Mouse (Mus musculus) midbrain, embryonic 14.5 days (tissue): ENCODE measurements at regions not wholly inside any gene's neighbourhood (a gene's known extent, or its start where the extent isn't known, plus 50 kb on each side); places are given as distances from the start of the nearest gene placed in this dataset.
A peak's percentile ranks its signal among the peaks of the same experiment; 100 is the strongest.

Experiments
- ATAC-seq: fragments of 200-750 bp; cut with Nextera tagmentation; 2 replicates; pipeline ENCODE4 v1.8.0; 2017; ENCODE audit warnings: moderate number of reproducible peaks, moderate library complexity; ENCODE audit not compliant: low FRiP score, low TSS enrichment
- DNase-seq: peaks from one replicate; pipeline ENCODE4 v3.0.0-alpha.2; 2015
- H3K27ac ChIP-seq: fragments of 300-500 bp; sonication (generic); replicated peaks from 2 replicates; pipeline ENCODE4 v1.5.1; 2014; ENCODE audit warnings: mild to moderate bottlenecking, low read depth, low read length, moderate library complexity
- H3K27me3 ChIP-seq: fragments of 300-500 bp; sonication (generic); 2 replicates; pipeline ENCODE4 v1.6.1; 2014; ENCODE audit warnings: low read length, control low read depth, mixed read lengths; ENCODE audit not compliant: control insufficient read depth, insufficient read depth
- H3K36me3 ChIP-seq: fragments of 300-500 bp; sonication (generic); 2 replicates; pipeline ENCODE4 v1.6.1; 2014; ENCODE audit warnings: low read length, control low read depth; ENCODE audit not compliant: control insufficient read depth, insufficient read depth
- H3K4me1 ChIP-seq: fragments of 300-500 bp; sonication (generic); 2 replicates; pipeline ENCODE4 v1.6.1; 2014; ENCODE audit warnings: mild to moderate bottlenecking, antibody characterized with exemption, low read length, control low read depth; ENCODE audit not compliant: control insufficient read depth, insufficient read depth
- H3K4me2 ChIP-seq: fragments of 300-500 bp; sonication (generic); 2 replicates; pipeline ENCODE4 v1.6.1; 2014; ENCODE audit warnings: mild to moderate bottlenecking, low read length, moderate library complexity
- H3K4me3 ChIP-seq: fragments of 300-500 bp; sonication (generic); replicated peaks from 2 replicates; pipeline ENCODE4 v1.5.1; 2014; ENCODE audit warnings: low read depth, low read length
- H3K9ac ChIP-seq: fragments of 300-500 bp; sonication (generic); replicated peaks from 2 replicates; pipeline ENCODE4 v1.6.1; 2014; ENCODE audit warnings: mild to moderate bottlenecking, low read length, moderate library complexity
- H3K9me3 ChIP-seq: fragments of 300-500 bp; sonication (generic); 2 replicates; pipeline ENCODE4 v1.6.1; 2016; ENCODE audit warnings: low read length, control low read depth, mixed read lengths; ENCODE audit not compliant: control insufficient read depth
- WGBS: fragments of 180-500 bp; shearing (Covaris S2); extraction: QIAGEN DNeasy Blood & Tissue Kit; methylation state at CpG from one replicate; pipeline ENCODE4 v1.1.7; 2014; 5-methylcytosine and 5-hydroxymethylcytosine counted together

- no peak for ATAC-seq
- Histone ChIP-seq H3K27me3 (no peaks in the 10 kb centered on the region), H3K9me3 (no peaks in the 10 kb centered on the region), H3K9ac (no peak overlapping the region), H3K4me3 (no peak overlapping the region), H3K36me3 (no peaks in the 10 kb centered on the region), H3K4me1 (no peaks in the 10 kb centered on the region), H3K27ac (no peak overlapping the region), H3K4me2 (no peak overlapping the region)
- 86% methylated on average over 6 of the region's 6 CpGs for WGBS
- DNase-seq: no peak
Observed at GRCm38 (mm10) chr12:30510861-30511260, 73.4 kb upstream of the Tmem18 start.

- no peak overlapping the region for H3K27ac ChIP-seq
- 45% methylated on average over 5 of the region's 5 CpGs for WGBS
- ATAC-seq: no peak
- H3K4me2 ChIP-seq: no peak overlapping the region
- H3K36me3 ChIP-seq: no peaks in the 10 kb centered on the region
- H3K4me3 ChIP-seq: no peak overlapping the region
- no peaks in the 10 kb centered on the region for H3K4me1 ChIP-seq
- no peaks in the 10 kb centered on the region for H3K27me3 ChIP-seq
- no peak overlapping the region for H3K9ac ChIP-seq
- no peaks in the 10 kb centered on the region for H3K9me3 ChIP-seq
- no peak for DNase-seq
Observed at GRCm38 (mm10) chr12:30483370-30483769, 100.9 kb upstream of the Tmem18 start.

- no peaks in the 10 kb centered on the region for H3K36me3 ChIP-seq
- H3K4me3 ChIP-seq: no peak overlapping the region
- peak overlapping the region; percentile 70 for H3K27ac ChIP-seq
- ATAC-seq (peak; percentile 66), DNase-seq (no peak)
- no peaks in the 10 kb centered on the region for H3K27me3 ChIP-seq
- H3K4me2 ChIP-seq: no peak overlapping the region
- WGBS: 52% methylated on average over 4 of the region's 4 CpGs
- no peak overlapping the region for H3K9ac ChIP-seq
- H3K4me1 ChIP-seq: 0 out of 2 replicates have a peak, but pooled peaks cover 3% of the 10 kb centered on the region
- H3K9me3 ChIP-seq: no peaks in the 10 kb centered on the region
Observed at GRCm38 (mm10) chr12:30473473-30473815, 100.3 kb upstream of the Sntg2 start.

- Histone ChIP-seq H3K4me3 (no peak overlapping the region), H3K9me3 (no peaks in the 10 kb centered on the region), H3K4me1 (0 out of 2 replicates have a peak, but pooled peaks cover 3% of the 10 kb centered on the region), H3K4me2 (no peak overlapping the region), H3K36me3 (no peaks in the 10 kb centered on the region), H3K27ac (peak overlapping the region; percentile 70; the same call in 1 of the 2 replicates), H3K27me3 (no peaks in the 10 kb centered on the region), H3K9ac (no peak overlapping the region)
- 55% methylated on average over 10 of the region's 10 CpGs for WGBS
- ATAC-seq (peak; percentile 66; the same call in 1 of the 2 replicates), DNase-seq (peak; percentile 73)
Observed at GRCm38 (mm10) chr12:30472743-30473472, 99.7 kb upstream of the Sntg2 start.

- Histone ChIP-seq H3K4me3 (no peak overlapping the region), H3K27me3 (no peaks in the 10 kb centered on the region), H3K4me1 (0 out of 2 replicates have a peak, but pooled peaks cover 5% of the 10 kb centered on the region), H3K4me2 (no peak overlapping the region), H3K36me3 (no peaks in the 10 kb centered on the region), H3K9ac (no peak overlapping the region), H3K9me3 (no peaks in the 10 kb centered on the region), H3K27ac (peak overlapping the region; percentile 49; the same call in 1 of the 2 replicates)
- 30% methylated on average over 7 of the region's 7 CpGs for WGBS
- DNase-seq (no peak), ATAC-seq (no peak)
Observed at GRCm38 (mm10) chr12:30467186-30467585, 94.0 kb upstream of the Sntg2 start.

GRCm38 (mm10) chr12:30450614-30451013 is 77.4 kb upstream of the Sntg2 start:
- H3K27me3 ChIP-seq: no peaks in the 10 kb centered on the region
- H3K4me2 ChIP-seq: no peak overlapping the region
- H3K27ac ChIP-seq: no peak overlapping the region
- no peaks in the 10 kb centered on the region for H3K36me3 ChIP-seq
- no peak overlapping the region for H3K4me3 ChIP-seq
- ATAC-seq (no peak), DNase-seq (peak; percentile 43)
- H3K4me1 ChIP-seq: no peaks in the 10 kb centered on the region
- H3K9ac ChIP-seq: no peak overlapping the region
- H3K9me3 ChIP-seq: no peaks in the 10 kb centered on the region

- H3K9me3 ChIP-seq: no peaks in the 10 kb centered on the region
- H3K36me3 ChIP-seq: no peaks in the 10 kb centered on the region
- no peak overlapping the region for H3K4me3 ChIP-seq
- H3K4me2 ChIP-seq: no peak overlapping the region
- no peaks in the 10 kb centered on the region for H3K27me3 ChIP-seq
- ATAC-seq: no peak
- H3K4me1 ChIP-seq: no peaks in the 10 kb centered on the region
- no peak for DNase-seq
- H3K9ac ChIP-seq: no peak overlapping the region
- H3K27ac ChIP-seq: no peak overlapping the region
- WGBS: 72% methylated on average over 8 of the region's 8 CpGs
Observed at GRCm38 (mm10) chr12:30434892-30435291, 61.7 kb upstream of the Sntg2 start.

GRCm38 (mm10) chr12:30432861-30433260 is 59.7 kb upstream of the Sntg2 start:
- H3K36me3 ChIP-seq: no peaks in the 10 kb centered on the region
- no peak overlapping the region for H3K4me2 ChIP-seq
- H3K9me3 ChIP-seq: no peaks in the 10 kb centered on the region
- ATAC-seq (no peak), DNase-seq (no peak)
- 86% methylated on average over 5 of the region's 5 CpGs for WGBS
- no peaks in the 10 kb centered on the region for H3K27me3 ChIP-seq
- no peak overlapping the region for H3K9ac ChIP-seq
- H3K4me3 ChIP-seq: no peak overlapping the region
- no peaks in the 10 kb centered on the region for H3K4me1 ChIP-seq
- H3K27ac ChIP-seq: no peak overlapping the region

GRCm38 (mm10) chr12:30430641-30431040 is 57.5 kb upstream of the Sntg2 start:
- Histone ChIP-seq H3K4me3 (no peak overlapping the region), H3K9ac (no peak overlapping the region), H3K36me3 (no peaks in the 10 kb centered on the region), H3K4me2 (no peak overlapping the region), H3K4me1 (no peaks in the 10 kb centered on the region), H3K27me3 (no peaks in the 10 kb centered on the region), H3K27ac (no peak overlapping the region), H3K9me3 (no peaks in the 10 kb centered on the region)
- ATAC-seq (no peak), DNase-seq (no peak)
- 83% methylated on average over 3 of the region's 3 CpGs for WGBS
